Mouse (Mus musculus) erythroblast, adult 5-6 weeks (primary cell): ENCODE results near the gene Synrg. TPM values are rescaled to one million over a fixed set of nuclear protein-coding genes. Genes with fewer than 3 reads are reported as not detected.

ENCODE experiments used
- ATAC-seq: replicated peaks from 2 replicates; pipeline ENCODE4 v1.8.0; 2016; ENCODE audit warnings: moderate number of reproducible peaks, mild to moderate bottlenecking, moderate TSS enrichment, inconsistent platforms; ENCODE audit not compliant: poor library complexity, low FRiP score, severe bottlenecking
- total RNA-seq, 2 experiments: library from RNA; stranded (forward) in 1 of 2; stranded (reverse) in 1 of 2; fragments of 150-400 nt in 1 of 2; fragments of 200-764, 138-1000 nt in 1 of 2; gene quantifications; 2 replicates each; pipeline versions ENCODE4 v1.2.3 to v1.2.4; 2015 to 2017; ENCODE audit warnings: low replicate concordance in 2 of 2

Gene Synrg
- total RNA-seq, 2 experiments from 2014 or later, result 8.9 to 11.0 TPM

GRCm38 (mm10) chr11:84028271-84029028 is 64.2 kb downstream of the Synrg start:
- ATAC-seq, result no peak

DNA sequence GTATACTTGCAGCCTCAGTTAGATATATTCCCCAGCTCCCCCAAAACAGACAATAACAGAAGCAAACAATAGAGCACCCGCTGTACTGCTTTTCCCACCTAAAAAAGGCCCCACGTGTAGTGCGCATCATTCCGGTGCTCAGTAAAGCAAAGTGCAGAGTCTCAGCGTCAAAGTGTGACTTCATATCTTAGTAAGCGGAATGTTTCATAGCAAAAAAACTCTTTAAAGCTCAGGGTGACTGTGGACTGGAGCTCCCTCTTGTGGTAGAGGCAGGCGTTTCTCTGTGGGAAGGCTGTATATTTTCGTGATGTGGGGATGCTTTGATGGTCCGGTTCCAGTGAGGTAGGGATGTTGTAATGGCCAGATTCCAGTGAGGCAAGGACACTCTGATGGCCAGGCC is 67.7 kb downstream of the Synrg start:
- ATAC-seq, result 0 out of 2 replicates have a peak, but pooled peaks have one; percentile 42

DNA sequence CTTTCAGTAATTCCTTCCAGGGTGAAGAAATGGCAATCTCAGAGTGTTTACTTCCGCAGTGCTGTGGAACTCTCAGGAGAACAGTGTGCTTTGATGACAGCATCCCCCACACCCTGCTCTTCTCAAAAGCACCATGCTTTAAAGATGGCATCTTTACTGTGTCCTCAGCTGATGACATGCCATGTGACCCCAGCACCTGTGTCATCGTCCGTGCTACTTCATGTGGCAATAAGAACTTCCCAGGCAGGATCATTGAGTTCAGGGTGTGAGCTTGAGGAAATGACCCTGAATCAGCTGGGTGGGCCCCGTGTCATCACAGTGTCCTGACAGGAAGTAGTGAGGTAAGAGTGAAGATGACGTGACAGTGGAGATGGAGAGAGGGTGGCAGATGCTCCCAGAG is 68.3 kb downstream of the Synrg start:
- ATAC-seq, result no peak

GRCm38 (mm10) chr11:84033671-84034070 is 69.4 kb downstream of the Synrg start:
- no peak for ATAC-seq

- no peak for ATAC-seq
These were observed 76.4 kb downstream of the Synrg start for GRCm38 (mm10) chr11:84040621-84041020.

GRCm38 (mm10) chr11:84042808-84043762 is 78.9 kb downstream of the Synrg start:
- ATAC-seq, result no peak

- ATAC-seq, result no peak
These were observed 80.8 kb downstream of the Synrg start for GRCm38 (mm10) chr11:84044988-84045387.

- ATAC-seq, result no peak
These were observed 83.0 kb downstream of the Synrg start for GRCm38 (mm10) chr11:84047270-84047669.

DNA sequence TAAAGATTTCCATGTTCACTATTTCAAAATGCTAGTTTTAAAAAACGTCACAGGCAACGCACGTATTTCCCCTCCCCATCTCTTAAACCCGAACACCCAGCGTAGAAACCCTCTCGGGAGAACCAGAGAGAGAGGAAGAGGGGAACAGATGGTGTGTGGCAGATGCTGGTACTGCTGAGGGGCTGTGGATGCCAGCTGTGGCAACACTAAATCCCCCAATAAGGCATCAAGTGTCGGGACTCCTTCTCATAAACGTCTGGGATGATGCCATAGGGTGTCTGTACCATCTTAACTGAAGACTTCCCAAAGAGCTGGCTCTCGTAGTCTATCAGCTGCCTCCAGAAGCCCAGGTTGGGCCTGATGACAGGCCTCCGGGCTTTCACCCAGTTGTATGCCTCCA is 84.2 kb downstream of the Synrg start:
- ATAC-seq, result no peak

DNA sequence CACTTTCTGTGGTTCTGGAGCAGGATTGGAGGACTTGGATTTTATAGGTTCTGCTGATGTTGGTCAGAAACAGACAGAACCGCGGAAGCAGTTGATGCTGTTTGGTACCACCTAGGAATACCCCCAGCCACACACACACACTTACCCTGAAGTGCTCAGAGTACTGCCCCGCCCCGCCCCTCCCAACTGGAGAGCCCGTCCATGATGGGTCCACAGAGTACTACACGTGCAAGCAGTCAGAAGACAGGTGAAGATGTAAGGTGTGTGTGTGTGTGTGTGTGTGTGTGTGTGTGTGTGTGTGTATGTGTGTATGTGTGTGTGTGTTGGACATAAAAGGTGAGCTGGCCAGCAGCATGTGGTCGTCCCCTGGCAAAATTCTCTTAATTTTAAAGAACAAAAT is 88.8 kb downstream of the Synrg start:
- no peak for ATAC-seq

DNA sequence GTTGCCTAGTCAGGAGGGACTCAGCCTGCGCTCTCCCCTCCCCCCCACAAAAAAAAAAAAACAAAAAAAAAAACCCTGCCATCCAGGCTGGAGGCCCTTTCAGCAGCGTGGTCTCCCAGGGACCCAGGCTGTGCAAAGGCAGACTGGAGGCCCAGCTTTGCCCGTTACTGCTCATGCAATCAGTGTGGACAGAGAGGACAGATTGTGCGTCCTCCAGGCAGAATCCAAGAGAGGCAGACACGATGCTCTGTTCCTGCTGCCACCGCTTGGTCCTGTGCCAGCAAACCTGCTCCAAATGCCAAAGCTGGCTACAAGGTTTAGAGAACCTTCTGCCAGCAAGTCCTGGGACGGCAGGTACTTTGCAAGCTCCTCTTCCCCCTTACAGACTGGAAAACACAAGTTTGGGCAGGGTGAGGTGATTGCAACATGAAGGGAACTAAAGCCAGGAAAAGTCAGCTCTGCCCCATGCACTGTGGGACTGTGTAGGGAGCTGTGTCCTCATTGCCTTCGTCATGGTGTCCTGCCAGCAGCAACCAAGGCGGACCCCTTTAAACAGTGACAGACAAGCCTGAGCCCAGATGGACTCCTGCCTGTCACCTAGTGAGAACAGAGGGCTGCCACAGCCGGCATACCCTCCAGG is 89.4 kb downstream of the Synrg start:
- no peak for ATAC-seq

- no peak for ATAC-seq
These were observed 93.2 kb downstream of the Synrg start for GRCm38 (mm10) chr11:84057418-84057817.

GRCm38 (mm10) chr11:84059784-84060183 is 95.6 kb downstream of the Synrg start:
- ATAC-seq, result no peak

GRCm38 (mm10) chr11:84060635-84061034 is 96.4 kb downstream of the Synrg start:
- no peak for ATAC-seq

DNA sequence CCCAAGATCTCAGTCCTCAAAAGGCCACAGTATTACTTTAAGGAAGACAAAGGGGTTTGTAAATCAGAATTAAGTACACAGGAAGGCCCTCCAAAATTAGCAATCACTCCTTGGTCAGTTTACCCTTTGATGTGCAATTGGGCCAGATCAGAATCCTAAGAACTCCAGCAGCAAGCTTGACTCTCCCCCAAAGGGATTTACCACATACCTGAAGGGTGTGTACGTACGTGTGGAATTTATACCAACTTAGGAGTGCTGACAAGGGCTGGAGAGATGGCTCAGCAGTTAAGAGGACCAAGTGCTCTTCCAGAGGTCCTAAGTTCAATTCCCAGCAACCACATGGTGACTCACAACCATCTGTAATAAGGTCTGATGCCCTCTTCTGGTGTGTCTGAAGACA is 97.7 kb downstream of the Synrg start:
- ATAC-seq, result no peak

DNA sequence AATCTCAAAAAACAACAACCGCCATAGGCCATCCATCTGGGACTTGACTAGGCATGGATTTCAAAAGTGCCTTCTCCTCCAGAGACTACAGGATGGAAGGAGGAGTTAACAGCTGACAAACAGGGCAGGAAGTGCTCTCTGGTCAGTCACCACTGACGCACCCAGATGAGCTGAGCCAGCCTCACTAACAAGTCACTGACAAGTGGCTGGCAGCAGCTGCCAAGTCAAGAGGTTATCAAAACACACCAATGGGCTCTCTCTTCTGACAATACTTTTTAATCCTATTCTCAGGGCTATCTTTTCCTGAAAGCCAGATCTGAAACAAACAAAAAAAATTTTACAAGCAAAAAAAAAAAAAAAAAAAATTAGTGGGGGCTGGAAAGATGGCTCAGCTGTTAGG is 98.6 kb downstream of the Synrg start:
- no peak for ATAC-seq

- ATAC-seq, result no peak
These were observed 99.5 kb downstream of the Synrg start for GRCm38 (mm10) chr11:84063631-84064209.

- no peak for ATAC-seq
These were observed 101.8 kb downstream of the Synrg start for GRCm38 (mm10) chr11:84066071-84066481.

- no peak for ATAC-seq
These were observed 102.9 kb downstream of the Synrg start for GRCm38 (mm10) chr11:84066927-84067645.
